Mouse (Mus musculus) heart, embryonic 12.5 days (tissue): ENCODE measurements around the gene A630001G21Rik. TPM values are rescaled to one million over a fixed set of nuclear protein-coding genes. Genes with fewer than 3 reads are reported as not detected.

Experiments
- ATAC-seq: fragments of 200-750 bp; cut with Nextera tagmentation; 2 replicates; pipeline ENCODE4 v1.8.0; 2017; ENCODE audit warnings: moderate TSS enrichment, moderate library complexity; ENCODE audit not compliant: insufficient number of reproducible peaks, low FRiP score
- H3K27ac ChIP-seq: fragments of 300-500 bp; sonication (generic); 2 replicates; pipeline ENCODE4 v1.5.1; 2016; ENCODE audit warnings: mild to moderate bottlenecking, moderate library complexity; ENCODE audit not compliant: poor library complexity, severe bottlenecking
- H3K27me3 ChIP-seq: fragments of 300-500 bp; sonication (generic); replicated peaks from 2 replicates; pipeline ENCODE4 v1.6.1; 2016; ENCODE audit warnings: mild to moderate bottlenecking, moderate library complexity
- H3K36me3 ChIP-seq: fragments of 300-500 bp; sonication (generic); 2 replicates; pipeline ENCODE4 v1.6.1; 2016; ENCODE audit warnings: mild to moderate bottlenecking, moderate library complexity
- H3K4me1 ChIP-seq: fragments of 300-500 bp; sonication (generic); replicated peaks from 2 replicates; pipeline ENCODE4 v1.6.1; 2016; ENCODE audit warnings: mild to moderate bottlenecking
- H3K4me2 ChIP-seq: fragments of 300-500 bp; sonication (generic); 2 replicates; pipeline ENCODE4 v1.6.1; 2016; ENCODE audit warnings: mild to moderate bottlenecking, moderate library complexity
- H3K4me3 ChIP-seq: fragments of 300-500 bp; sonication (generic); 2 replicates; pipeline ENCODE4 v1.5.1; 2016; ENCODE audit warnings: mild to moderate bottlenecking
- H3K9ac ChIP-seq: fragments of 300-500 bp; sonication (generic); 2 replicates; pipeline ENCODE4 v1.6.1; 2016; ENCODE audit warnings: mild to moderate bottlenecking, moderate library complexity
- H3K9me3 ChIP-seq: fragments of 300-500 bp; sonication (generic); replicated peaks from 2 replicates; pipeline ENCODE4 v1.6.1; 2016; ENCODE audit warnings: mild to moderate bottlenecking, moderate library complexity
- WGBS: fragments of 180-500 bp; shearing (Covaris S2); methylation state at CpG from one replicate; pipeline ENCODE4 v1.1.7; 2016; 5-methylcytosine and 5-hydroxymethylcytosine counted together
- microRNA-seq: library from miRNA; unstranded; fragments of <30 nt; microRNA quantifications from one replicate; pipeline ENCODE4, GENCODE M21; 2017
- polyA plus RNA-seq: library from polyadenylated mRNA; unstranded; fragments of >200 nt; fragmentation: Nextera tagmentation; extraction: Ambion mirVana; gene quantifications from 2 replicates; pipeline ENCODE4 v1.2.1, GENCODE M21; 2016

Gene A630001G21Rik
- polyA plus RNA-seq, 1 experiment from 2014 or later = 1.3 TPM

DNA sequence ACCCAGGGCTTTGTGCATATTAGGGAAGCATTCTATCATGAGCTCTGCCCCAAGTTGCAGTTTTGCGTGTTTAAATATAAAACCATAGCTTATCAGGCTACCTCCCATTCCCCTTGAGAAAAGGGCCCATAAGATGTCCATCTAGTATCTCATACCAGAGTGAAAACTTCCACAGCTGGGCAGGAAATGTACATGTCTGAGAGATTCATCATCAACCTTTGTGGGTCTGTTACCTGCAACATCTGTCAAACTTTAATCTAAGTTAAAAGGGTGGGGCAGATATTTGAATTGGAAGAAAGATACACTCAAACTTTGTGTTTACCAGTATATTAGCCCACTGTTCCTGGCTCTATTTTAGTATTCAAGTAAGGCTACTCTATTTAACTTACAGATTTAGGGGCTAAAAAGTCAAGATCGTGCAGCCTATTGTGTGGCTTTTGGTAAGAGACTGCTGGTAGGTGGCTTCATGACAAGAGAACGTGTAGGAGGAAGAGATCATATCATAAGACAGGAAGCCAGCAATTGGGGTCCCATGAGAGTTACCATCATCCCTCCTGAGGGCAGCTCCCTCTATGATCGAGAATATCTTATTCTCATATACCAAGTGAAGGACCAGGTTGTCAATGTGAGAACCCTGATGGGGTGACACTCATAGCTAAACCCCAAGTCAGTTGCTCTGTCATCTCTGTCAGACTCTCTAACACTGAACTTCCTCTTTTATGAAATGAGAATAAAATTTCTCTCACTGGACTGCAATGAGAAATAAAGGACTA, 80.5 kb downstream of the A630001G21Rik start:
- Histone ChIP-seq H3K4me3 (no peak overlapping the region), H3K4me2 (no peak overlapping the region), H3K27ac (no peak overlapping the region), H3K36me3 (no peaks in the 10 kb centered on the region), H3K4me1 (peaks cover 9% of the 10 kb centered on the region), H3K27me3 (no peaks in the 10 kb centered on the region), H3K9me3 (no peaks in the 10 kb centered on the region), H3K9ac (no peak overlapping the region)
- WGBS = 73% methylated on average over 4 of the region's 4 CpGs
- no peak for ATAC-seq

- no peak overlapping the region for H3K9ac ChIP-seq
- 61% methylated on average over 3 of the region's 3 CpGs for WGBS
- H3K4me2 ChIP-seq = no peak overlapping the region
- no peak for ATAC-seq
- no peaks in the 10 kb centered on the region for H3K27me3 ChIP-seq
- no peaks in the 10 kb centered on the region for H3K9me3 ChIP-seq
- no peaks in the 10 kb centered on the region for H3K36me3 ChIP-seq
- no peak overlapping the region for H3K27ac ChIP-seq
- H3K4me3 ChIP-seq = no peak overlapping the region
- H3K4me1 ChIP-seq = peaks cover 6% of the 10 kb centered on the region
These were observed 82.8 kb downstream of the A630001G21Rik start for GRCm38 (mm10) chr1:85695646-85696045.

GRCm38 (mm10) chr1:85693280-85693679, 85.2 kb downstream of the A630001G21Rik start:
- H3K27ac ChIP-seq = no peak overlapping the region
- H3K4me3 ChIP-seq = no peak overlapping the region
- no peaks in the 10 kb centered on the region for H3K36me3 ChIP-seq
- no peaks in the 10 kb centered on the region for H3K27me3 ChIP-seq
- no peak overlapping the region for H3K4me2 ChIP-seq
- H3K9ac ChIP-seq = no peak overlapping the region
- 48% methylated on average over 3 of the region's 3 CpGs for WGBS
- peaks cover 6% of the 10 kb centered on the region for H3K4me1 ChIP-seq
- no peak for ATAC-seq
- no peaks in the 10 kb centered on the region for H3K9me3 ChIP-seq

DNA sequence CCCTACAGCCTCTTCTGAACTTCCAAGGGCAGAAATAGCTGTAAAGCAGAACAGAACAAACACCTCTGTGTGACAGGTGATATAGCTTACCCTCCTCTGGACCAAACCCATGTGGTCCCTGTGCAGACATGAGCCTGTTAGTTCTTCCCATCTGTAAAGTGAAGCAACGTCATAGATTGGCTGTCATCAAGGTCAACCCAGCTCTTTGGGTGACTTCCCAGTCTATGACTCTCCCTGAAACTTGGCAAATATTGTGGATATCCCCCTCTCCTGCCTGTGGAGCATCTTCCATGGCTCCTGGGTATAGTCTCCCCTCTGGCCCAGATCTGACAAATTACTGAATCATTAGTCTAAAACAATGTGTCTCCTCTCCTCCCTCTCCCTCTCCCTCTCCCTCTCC, 86.2 kb downstream of the A630001G21Rik start:
- Histone ChIP-seq H3K9me3 (no peaks in the 10 kb centered on the region), H3K4me1 (peaks cover 10% of the 10 kb centered on the region), H3K9ac (no peak overlapping the region), H3K27ac (no peak overlapping the region), H3K27me3 (no peaks in the 10 kb centered on the region), H3K4me3 (no peak overlapping the region), H3K4me2 (no peak overlapping the region), H3K36me3 (no peaks in the 10 kb centered on the region)
- ATAC-seq = no peak
- WGBS = 73% methylated on average over 1 of the region's 1 CpGs

DNA sequence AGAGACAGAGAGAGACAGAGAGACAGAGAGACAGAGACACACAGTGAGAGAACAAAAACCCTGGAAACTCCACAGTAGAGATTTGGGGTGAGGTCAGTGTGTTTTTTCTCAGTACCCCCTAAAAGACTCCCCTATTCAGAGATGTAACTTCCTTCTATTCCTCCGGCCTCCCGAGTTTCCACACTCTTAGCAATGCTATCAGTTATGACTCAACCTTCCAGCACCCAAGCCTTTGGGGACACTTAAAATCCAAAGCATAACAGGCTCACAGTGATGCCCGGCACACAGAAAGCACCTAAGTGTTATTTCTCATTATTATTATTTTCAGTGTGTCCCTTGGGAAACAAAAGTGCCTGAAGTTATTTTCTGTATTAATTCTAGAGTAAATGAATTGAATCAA, 87.9 kb downstream of the A630001G21Rik start:
- H3K4me2 ChIP-seq = no peak overlapping the region
- no peaks in the 10 kb centered on the region; the same call in 1 of the 2 replicates for H3K9me3 ChIP-seq
- no peak overlapping the region for H3K4me3 ChIP-seq
- no peaks in the 10 kb centered on the region for H3K36me3 ChIP-seq
- H3K9ac ChIP-seq = no peak overlapping the region
- no peaks in the 10 kb centered on the region for H3K27me3 ChIP-seq
- ATAC-seq = no peak
- H3K27ac ChIP-seq = no peak overlapping the region
- 63% methylated on average over 3 of the region's 3 CpGs for WGBS
- H3K4me1 ChIP-seq = peaks cover 13% of the 10 kb centered on the region

- WGBS = 45% methylated on average over 5 of the region's 5 CpGs
- Histone ChIP-seq H3K27ac (no peak overlapping the region), H3K4me3 (no peak overlapping the region), H3K9me3 (no peaks in the 10 kb centered on the region; the same call in 1 of the 2 replicates), H3K9ac (no peak overlapping the region), H3K4me1 (peaks cover 6% of the 10 kb centered on the region; the same call in 1 of the 2 replicates), H3K4me2 (no peak overlapping the region), H3K36me3 (no peaks in the 10 kb centered on the region), H3K27me3 (no peaks in the 10 kb centered on the region)
- ATAC-seq = no peak
These were observed 91.1 kb downstream of the A630001G21Rik start for GRCm38 (mm10) chr1:85687346-85687745.

- H3K9ac ChIP-seq = no peak overlapping the region
- H3K27me3 ChIP-seq = no peaks in the 10 kb centered on the region
- H3K4me3 ChIP-seq = no peak overlapping the region
- no peaks in the 10 kb centered on the region for H3K36me3 ChIP-seq
- no peak overlapping the region for H3K27ac ChIP-seq
- no peak for ATAC-seq
- 61% methylated on average over 5 of the region's 5 CpGs for WGBS
- H3K4me1 ChIP-seq = peaks cover 6% of the 10 kb centered on the region; the same call in 1 of the 2 replicates
- H3K4me2 ChIP-seq = no peak overlapping the region
- H3K9me3 ChIP-seq = no peaks in the 10 kb centered on the region; the same call in 1 of the 2 replicates
These were observed 91.8 kb downstream of the A630001G21Rik start for GRCm38 (mm10) chr1:85686666-85687065.

DNA sequence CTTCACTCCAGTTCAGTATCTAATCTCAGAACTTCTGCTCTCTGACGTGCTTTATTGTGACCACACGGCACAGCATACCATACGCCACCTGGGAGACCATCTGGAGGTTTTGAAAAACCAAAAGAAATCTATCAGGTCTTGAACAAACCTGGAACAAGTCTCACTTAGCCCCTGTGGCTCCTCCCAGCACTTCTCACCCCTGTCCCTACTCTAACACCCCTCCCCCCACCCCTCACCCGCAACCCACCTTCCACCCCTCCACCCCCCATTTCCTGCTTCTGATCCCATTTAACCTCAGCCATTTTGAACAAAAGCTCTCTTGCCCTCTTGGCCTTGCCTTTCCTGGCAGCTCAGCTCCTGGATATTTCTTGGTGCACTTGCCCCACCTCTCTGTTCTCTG, 98.2 kb downstream of the A630001G21Rik start:
- Histone ChIP-seq H3K27me3 (no peaks in the 10 kb centered on the region), H3K9ac (no peak overlapping the region), H3K9me3 (no peaks in the 10 kb centered on the region), H3K27ac (no peak overlapping the region), H3K4me2 (no peak overlapping the region), H3K36me3 (no peaks in the 10 kb centered on the region), H3K4me3 (no peak overlapping the region), H3K4me1 (no peaks in the 10 kb centered on the region)
- 54% methylated on average over 4 of the region's 4 CpGs for WGBS
- no peak for ATAC-seq

Small RNA genes lying within 50 kb of the gene (microRNA-seq; reads per million reads assigned to microRNA genes)
- gene Gm25472 = not detected
- not detected for gene Mir8096

Other genes starting within 250 kb of the A630001G21Rik start
- gene G530012D18Rik, start 203.0 kb downstream of the A630001G21Rik start, polyA plus RNA-seq = not detected in 2 replicates
- 1.4 and 1.5 TPM in 2 replicates for gene Sp110, start 179.8 kb downstream of the A630001G21Rik start, polyA plus RNA-seq
- gene Sp140, start 178.3 kb downstream of the A630001G21Rik start, polyA plus RNA-seq = 1.4 and 2.1 TPM in 2 replicates
- gene Sp100, start 128.7 kb downstream of the A630001G21Rik start, polyA plus RNA-seq = 0.88 and 1.2 TPM in 2 replicates
- gene Cab39, start 14.8 kb upstream of the A630001G21Rik start, polyA plus RNA-seq = 39.8 and 41.2 TPM in 2 replicates
- gene Itm2c, start 115.6 kb upstream of the A630001G21Rik start, polyA plus RNA-seq = 261 TPM in 2 replicates
- gene 4933407L21Rik, start 149.8 kb upstream of the A630001G21Rik start, polyA plus RNA-seq = 0.08 TPM in 1 of 2 replicates, not detected in the other
- 0.08 and 0.09 TPM in 2 replicates for gene Gpr55, start 182.4 kb upstream of the A630001G21Rik start, polyA plus RNA-seq
- gene Spata3, start 238.2 kb upstream of the A630001G21Rik start, polyA plus RNA-seq = not detected in 2 replicates